Mouse (Mus musculus): ENCODE measurements around the gene Top3b. TPM values are rescaled to one million over a fixed set of nuclear protein-coding genes. Genes with fewer than 3 reads are reported as not detected.
"Not testable (repeated sequence)": the region's sequence is repeated elsewhere in the genome, so short reads cannot be mapped to it uniquely, and the experiment has no call there.

Gene Top3b
- total RNA-seq, 1 experiment from 2014 or later, result 81.4 TPM

- ATAC-seq (replicated peaks in 1 of 2; ENCODE audit: insufficient read depth in 1 of 2, low FRiP score in 2 of 2, low TSS enrichment in 1 of 2, low read depth in 1 of 2, poor library complexity in 2 of 2, severe bottlenecking in 2 of 2), result no peak
These were observed 17.8 kb downstream of the Top3b start for GRCm38 (mm10) chr16:16888341-16888740.

- no peak for ATAC-seq (replicated peaks in 1 of 2; ENCODE audit: insufficient read depth in 1 of 2, low FRiP score in 2 of 2, low TSS enrichment in 1 of 2, low read depth in 1 of 2, poor library complexity in 2 of 2, severe bottlenecking in 2 of 2)
These were observed 21.8 kb downstream of the Top3b start for GRCm38 (mm10) chr16:16892366-16892765.

DNA sequence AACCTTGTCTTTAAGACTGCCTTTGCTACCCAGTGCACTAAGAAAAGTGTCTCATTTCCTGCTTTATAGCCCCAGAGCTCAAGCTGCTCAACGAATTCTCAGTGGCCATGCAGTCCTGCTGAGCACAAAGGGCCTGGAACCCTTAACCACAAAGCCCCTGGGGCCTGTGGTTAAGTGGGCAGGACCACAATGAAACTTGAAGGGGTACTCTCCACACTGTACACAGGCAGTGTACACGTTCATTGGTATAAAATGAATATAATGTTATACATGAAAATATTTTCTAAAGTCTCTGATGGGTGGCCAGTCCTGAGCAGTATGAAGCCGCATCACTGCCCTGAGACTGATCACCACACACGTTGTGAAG, 25.5 kb downstream of the Top3b start:
- peak in 1 of 2 experiments; percentile 35; a peak in 3 of 4 replicates for ATAC-seq (replicated peaks in 1 of 2; ENCODE audit: insufficient read depth in 1 of 2, low FRiP score in 2 of 2, low TSS enrichment in 1 of 2, low read depth in 1 of 2, poor library complexity in 2 of 2, severe bottlenecking in 2 of 2)

GRCm38 (mm10) chr16:16896382-16897055, 26.0 kb downstream of the Top3b start, which contains the start of gene Ppm1f:
Gene Ppm1f (plus strand): TSS chr16:16896469.
- peak; percentile 93 to 95 for ATAC-seq (replicated peaks in 1 of 2; ENCODE audit: insufficient read depth in 1 of 2, low FRiP score in 2 of 2, low TSS enrichment in 1 of 2, low read depth in 1 of 2, poor library complexity in 2 of 2, severe bottlenecking in 2 of 2)

GRCm38 (mm10) chr16:16897056-16897584, 26.6 kb downstream of the Top3b start:
- ATAC-seq (replicated peaks in 1 of 2; ENCODE audit: insufficient read depth in 1 of 2, low FRiP score in 2 of 2, low TSS enrichment in 1 of 2, low read depth in 1 of 2, poor library complexity in 2 of 2, severe bottlenecking in 2 of 2), result 0 out of 4 replicates have a peak, but pooled peaks of 1 of the 2 experiments have one; percentile 1

DNA sequence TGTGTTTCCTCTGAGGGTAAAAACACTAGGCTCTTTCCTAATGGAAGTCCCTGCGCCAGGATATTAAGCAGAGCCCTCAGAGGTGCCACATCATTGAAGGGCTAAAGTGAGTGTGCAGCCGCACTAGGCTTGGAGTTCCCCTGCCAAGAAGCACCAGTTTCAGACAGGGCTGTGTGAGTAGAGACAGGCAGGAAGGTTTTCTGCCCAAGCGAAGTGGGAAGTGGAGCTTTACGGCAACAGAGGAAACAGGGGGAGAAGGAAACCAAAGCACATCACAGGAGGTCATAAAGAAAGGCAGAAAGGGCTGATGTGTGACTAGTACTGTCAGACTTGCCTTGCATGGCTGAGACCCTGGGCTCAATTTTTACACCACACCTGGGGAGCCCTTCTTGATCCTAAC, 31.8 kb downstream of the Top3b start:
- peak; percentile 68 to 76; a peak in 3 of 4 replicates for ATAC-seq (replicated peaks in 1 of 2; ENCODE audit: insufficient read depth in 1 of 2, low FRiP score in 2 of 2, low TSS enrichment in 1 of 2, low read depth in 1 of 2, poor library complexity in 2 of 2, severe bottlenecking in 2 of 2)

DNA sequence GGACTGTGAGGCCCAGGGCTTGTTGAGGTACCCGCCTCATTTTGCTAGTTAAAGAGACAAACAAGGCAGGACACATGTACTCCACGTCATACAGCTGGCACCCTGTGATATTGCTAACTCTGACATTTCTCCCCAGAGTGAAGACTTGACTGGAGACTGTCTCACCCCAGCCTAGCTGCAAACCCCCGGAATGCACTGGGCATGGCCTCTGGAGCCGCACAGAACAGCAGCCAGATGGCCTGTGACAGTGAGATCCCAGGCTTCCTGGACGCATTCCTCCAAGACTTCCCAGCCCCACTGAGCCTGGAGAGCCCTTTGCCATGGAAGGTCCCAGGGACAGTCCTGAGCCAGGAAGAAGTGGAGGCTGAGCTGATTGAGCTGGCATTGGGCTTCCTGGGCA, 32.7 kb downstream of the Top3b start:
- ATAC-seq (replicated peaks in 1 of 2; ENCODE audit: insufficient read depth in 1 of 2, low FRiP score in 2 of 2, low TSS enrichment in 1 of 2, low read depth in 1 of 2, poor library complexity in 2 of 2, severe bottlenecking in 2 of 2), result no peak

GRCm38 (mm10) chr16:16907799-16908198, 37.3 kb downstream of the Top3b start:
- no peak for ATAC-seq (replicated peaks in 1 of 2; ENCODE audit: insufficient read depth in 1 of 2, low FRiP score in 2 of 2, low TSS enrichment in 1 of 2, low read depth in 1 of 2, poor library complexity in 2 of 2, severe bottlenecking in 2 of 2)

DNA sequence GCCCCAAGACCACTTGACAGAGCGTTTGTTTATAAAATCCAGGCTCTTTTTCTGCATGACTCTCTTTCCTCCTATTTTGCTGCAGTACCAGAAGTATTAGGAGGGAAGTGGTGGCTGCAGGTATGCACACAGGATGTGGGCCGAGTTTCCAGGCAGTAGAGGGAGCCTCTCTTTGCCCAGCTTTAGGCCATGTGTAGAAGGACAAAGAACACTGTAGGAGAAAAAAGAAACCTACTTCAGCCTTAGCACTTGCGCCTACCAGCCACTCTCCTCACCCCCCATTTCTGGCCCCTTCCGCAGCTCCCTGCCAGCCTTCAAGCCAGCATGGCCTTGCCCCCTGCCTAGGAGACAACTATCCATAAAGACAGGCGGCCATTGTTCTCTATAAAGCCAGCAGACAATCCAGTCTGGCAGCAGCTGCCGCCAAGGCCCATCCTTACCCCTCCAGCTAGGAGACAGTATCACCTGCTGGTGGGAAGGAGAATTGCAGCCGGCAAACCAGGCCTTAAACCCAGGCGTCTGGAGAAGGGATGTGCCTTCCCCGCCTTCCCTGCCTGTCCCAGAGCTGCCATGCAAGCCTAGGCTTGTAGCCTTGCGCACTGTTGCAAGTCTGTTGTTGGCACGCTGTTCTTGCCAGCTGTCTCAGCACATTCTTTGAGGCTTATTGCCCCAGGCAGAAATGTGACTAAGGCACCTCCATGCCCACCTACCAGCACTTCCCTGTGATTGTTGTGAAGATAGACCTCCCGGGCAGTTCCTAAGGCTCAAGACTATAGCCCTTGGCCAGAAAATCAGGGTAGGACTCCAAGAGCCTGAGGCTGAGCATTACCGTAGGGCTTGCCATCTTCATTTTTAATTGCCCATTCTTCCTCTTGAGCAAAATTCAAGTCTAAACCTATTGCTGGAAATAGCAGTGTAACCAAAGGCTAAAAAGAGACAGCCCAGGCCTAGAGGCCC, 41.4 kb downstream of the Top3b start:
- ATAC-seq (replicated peaks in 1 of 2; ENCODE audit: insufficient read depth in 1 of 2, low FRiP score in 2 of 2, low TSS enrichment in 1 of 2, low read depth in 1 of 2, poor library complexity in 2 of 2, severe bottlenecking in 2 of 2), result peak; percentile 84 to 91

DNA sequence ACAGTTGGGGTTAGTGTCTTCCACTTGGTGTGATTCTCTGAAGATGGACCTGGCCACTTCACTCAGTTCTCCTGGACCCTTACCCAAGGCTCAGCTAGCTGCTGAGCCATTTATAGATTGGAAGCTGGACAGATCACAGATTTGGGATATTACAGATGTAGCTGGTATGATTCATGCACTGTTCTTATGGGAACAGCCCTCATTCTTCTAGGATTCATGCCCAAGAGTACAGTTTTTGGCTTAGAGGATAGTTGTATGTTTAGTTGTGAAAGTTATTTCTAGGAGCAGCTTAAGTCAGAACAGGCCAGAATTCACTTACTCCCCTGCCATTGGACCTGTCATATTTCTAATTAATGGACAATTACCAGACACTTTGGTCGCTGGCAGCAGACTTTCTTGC, 42.9 kb downstream of the Top3b start:
- ATAC-seq (replicated peaks in 1 of 2; ENCODE audit: insufficient read depth in 1 of 2, low FRiP score in 2 of 2, low TSS enrichment in 1 of 2, low read depth in 1 of 2, poor library complexity in 2 of 2, severe bottlenecking in 2 of 2), result no peak

GRCm38 (mm10) chr16:16918441-16919117, 48.0 kb downstream of the Top3b start:
- ATAC-seq (replicated peaks in 1 of 2; ENCODE audit: insufficient read depth in 1 of 2, low FRiP score in 2 of 2, low TSS enrichment in 1 of 2, low read depth in 1 of 2, poor library complexity in 2 of 2, severe bottlenecking in 2 of 2), result no peak

DNA sequence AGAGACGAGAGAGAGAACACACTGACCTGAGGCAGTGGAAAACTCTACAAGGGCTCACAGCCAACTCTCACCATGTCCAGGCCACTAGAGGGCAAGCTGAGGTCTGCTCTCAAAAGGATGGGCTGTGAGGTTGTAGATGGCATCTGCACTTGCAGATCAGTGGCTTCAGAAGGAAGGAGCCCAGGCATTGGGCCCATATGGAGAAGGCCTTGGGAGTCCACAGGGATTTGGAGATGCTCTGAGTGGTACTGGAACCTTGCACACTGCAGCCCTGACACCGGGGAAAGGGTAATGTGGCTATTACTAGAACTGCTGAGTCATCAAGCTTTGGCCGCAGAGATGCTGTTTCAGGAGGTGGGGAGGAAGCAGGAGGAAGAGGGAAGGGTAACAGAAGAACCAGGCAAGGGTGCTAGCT, 50.5 kb downstream of the Top3b start:
- peak; percentile 85 to 86 for ATAC-seq (replicated peaks in 1 of 2; ENCODE audit: insufficient read depth in 1 of 2, low FRiP score in 2 of 2, low TSS enrichment in 1 of 2, low read depth in 1 of 2, poor library complexity in 2 of 2, severe bottlenecking in 2 of 2)

- ATAC-seq (replicated peaks in 1 of 2; ENCODE audit: insufficient read depth in 1 of 2, low FRiP score in 2 of 2, low TSS enrichment in 1 of 2, low read depth in 1 of 2, poor library complexity in 2 of 2, severe bottlenecking in 2 of 2), result no peak
These were observed 53.9 kb downstream of the Top3b start for GRCm38 (mm10) chr16:16924481-16924880.

DNA sequence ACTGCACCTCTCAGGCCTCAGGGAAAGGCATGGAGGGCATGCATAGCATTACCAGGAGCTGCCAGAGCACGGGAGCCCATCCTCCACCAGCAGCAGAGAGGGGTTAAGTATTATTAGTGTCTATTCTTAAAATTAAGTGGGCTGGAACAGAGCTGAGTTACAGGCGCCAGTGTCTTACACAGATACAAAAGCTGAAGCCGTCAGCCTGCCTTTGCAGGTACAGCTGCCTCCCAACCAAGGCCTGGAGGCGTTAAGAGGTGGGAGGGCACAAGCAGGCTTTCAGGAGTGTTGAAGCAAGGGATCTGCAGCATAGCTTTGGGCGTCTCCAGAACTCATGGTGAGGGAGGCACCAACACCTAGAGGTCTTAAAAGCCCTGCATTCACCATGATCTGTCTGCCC, 56.0 kb downstream of the Top3b start:
- ATAC-seq (replicated peaks in 1 of 2; ENCODE audit: insufficient read depth in 1 of 2, low FRiP score in 2 of 2, low TSS enrichment in 1 of 2, low read depth in 1 of 2, poor library complexity in 2 of 2, severe bottlenecking in 2 of 2), result no peak

- not testable (repeated sequence) for ATAC-seq (replicated peaks in 1 of 2; ENCODE audit: insufficient read depth in 1 of 2, low FRiP score in 2 of 2, low TSS enrichment in 1 of 2, low read depth in 1 of 2, poor library complexity in 2 of 2, severe bottlenecking in 2 of 2)
These were observed 58.4 kb downstream of the Top3b start for GRCm38 (mm10) chr16:16928908-16929307.

DNA sequence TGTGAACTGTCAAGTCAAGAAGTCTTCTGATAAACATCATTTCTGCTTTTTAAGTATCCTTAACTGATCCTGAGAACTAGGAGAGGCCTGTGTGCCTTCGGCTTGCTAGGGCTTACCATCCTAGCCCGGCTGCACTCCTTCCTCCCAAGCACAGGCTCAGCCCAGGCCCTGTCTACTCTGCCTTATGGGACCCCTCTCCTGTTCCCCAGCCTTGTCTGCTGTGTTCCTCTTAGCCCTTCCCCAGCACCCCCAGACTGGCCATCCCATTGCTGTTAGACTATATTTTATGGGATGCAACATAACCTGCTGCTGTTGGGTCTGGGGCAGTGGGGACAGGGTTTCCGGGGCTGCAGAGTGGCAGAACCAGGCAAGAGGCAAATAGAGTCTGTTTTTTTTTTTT, 59.8 kb downstream of the Top3b start:
- no peak for ATAC-seq (replicated peaks in 1 of 2; ENCODE audit: insufficient read depth in 1 of 2, low FRiP score in 2 of 2, low TSS enrichment in 1 of 2, low read depth in 1 of 2, poor library complexity in 2 of 2, severe bottlenecking in 2 of 2)

DNA sequence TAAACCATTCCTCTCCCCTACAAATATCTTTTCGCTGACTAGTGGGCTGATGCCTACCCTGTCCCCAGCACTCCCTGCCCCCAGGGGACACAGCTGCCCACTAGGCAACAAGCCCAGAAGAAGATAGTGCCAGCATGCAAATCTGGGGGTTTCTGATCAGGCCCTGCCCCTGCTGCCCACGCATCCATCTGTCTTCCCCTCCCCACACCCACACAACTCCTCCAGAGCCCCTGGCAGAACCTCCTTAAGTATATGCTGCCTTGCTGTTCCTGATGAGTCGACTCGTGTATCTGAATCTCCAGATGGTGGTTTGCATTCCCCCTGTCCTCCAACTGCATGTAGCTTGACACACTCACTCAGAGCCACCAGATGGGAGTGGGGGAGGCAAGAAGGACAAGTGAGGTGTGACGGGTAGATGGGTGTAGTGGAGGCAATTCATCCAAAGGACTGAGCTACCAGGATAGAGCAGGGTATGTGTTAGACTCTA, 60.3 kb downstream of the Top3b start:
- ATAC-seq (replicated peaks in 1 of 2; ENCODE audit: insufficient read depth in 1 of 2, low FRiP score in 2 of 2, low TSS enrichment in 1 of 2, low read depth in 1 of 2, poor library complexity in 2 of 2, severe bottlenecking in 2 of 2), result no peak

All from hematopoietic stem cell, adult 5-6 weeks (primary cell).